Mouse (Mus musculus) CD4-positive naive resting alpha-beta T cell, adult 57 days (primary cell): Measurements from ENCODE around the gene Slc11a1. TPM values are rescaled to one million over a fixed set of nuclear protein-coding genes. Genes with fewer than 3 reads are reported as not detected.

Experiments
- total RNA-seq: library from RNA; stranded (reverse); gene quantifications from one replicate; pipeline ENCODE4 v1.2.4, GENCODE M21; 2023

Gene Slc11a1
- total RNA-seq: 5.3 TPM

GRCm38 (mm10) chr1:74374980-74375379 is at the start of gene Slc11a1:
Gene Slc11a1 (plus strand): TSS chr1:74375195.

DNA sequence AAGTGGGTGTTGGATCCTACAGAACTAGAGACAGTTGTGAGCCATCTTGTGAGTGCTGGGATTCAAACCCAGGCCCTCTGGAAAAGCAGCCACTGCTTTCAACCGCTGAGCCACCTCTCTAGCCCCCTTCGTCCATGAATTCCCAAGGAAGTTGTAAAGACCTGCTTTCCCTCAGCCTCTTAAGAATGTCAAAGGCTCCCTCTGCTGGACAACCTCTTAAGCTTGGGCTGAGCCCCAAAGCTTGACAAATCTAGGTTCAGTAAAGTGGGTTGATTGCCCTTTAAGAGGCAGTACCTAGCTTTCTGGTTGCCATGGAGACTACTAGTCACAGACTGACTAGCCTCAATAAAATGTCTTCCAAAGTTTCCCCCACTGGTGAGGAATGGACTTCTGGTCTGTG is 13.2 kb upstream of the Slc11a1 start, which contains the start of gene Catip:
Gene Catip, plus strand, starts transcription at position 297 of the 400 bp plus-strand sequence.

DNA sequence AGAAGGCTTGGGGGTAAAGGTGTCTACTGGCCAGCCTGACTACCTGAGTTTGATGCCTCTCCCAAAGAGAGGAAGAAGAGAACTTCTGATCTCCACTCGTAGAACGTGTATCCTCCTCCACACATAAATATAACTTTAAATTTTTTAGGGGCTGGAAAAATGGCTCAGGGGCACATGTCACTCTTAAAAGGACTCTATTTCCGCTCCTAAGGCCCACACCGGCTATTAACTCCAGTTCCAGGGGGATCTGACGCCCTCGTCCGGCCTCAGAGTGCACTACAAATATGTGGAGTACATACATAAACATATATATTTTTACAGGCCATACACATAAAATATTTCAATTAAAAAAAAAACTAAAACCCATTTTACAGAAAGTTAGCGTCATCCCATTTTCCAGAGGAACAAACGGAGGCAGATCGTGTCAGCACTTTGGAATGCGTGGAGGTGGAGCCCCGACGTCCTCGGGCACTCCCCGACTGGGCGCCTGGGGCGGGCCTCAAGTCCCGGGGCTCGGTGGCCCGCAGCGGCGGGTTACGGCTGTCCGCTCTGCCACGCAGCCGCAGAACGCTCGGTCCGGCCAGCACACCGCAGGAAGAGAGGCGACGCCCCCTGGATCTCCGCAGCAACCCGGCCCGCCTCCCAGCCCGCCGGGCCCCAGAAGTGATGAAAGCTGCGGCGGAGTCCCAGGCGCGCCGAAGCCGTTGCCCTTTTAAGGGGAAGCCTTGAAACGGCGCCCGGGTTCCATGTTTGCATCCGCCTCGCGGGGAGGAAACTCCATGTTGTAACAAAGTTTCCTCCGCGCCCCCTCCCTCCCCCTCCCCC is 16.1 kb downstream of the Slc11a1 start, which contains the start of gene Ctdsp1:
Gene Ctdsp1, plus strand, starts transcription at position 586 of the 825 bp plus-strand sequence.

DNA sequence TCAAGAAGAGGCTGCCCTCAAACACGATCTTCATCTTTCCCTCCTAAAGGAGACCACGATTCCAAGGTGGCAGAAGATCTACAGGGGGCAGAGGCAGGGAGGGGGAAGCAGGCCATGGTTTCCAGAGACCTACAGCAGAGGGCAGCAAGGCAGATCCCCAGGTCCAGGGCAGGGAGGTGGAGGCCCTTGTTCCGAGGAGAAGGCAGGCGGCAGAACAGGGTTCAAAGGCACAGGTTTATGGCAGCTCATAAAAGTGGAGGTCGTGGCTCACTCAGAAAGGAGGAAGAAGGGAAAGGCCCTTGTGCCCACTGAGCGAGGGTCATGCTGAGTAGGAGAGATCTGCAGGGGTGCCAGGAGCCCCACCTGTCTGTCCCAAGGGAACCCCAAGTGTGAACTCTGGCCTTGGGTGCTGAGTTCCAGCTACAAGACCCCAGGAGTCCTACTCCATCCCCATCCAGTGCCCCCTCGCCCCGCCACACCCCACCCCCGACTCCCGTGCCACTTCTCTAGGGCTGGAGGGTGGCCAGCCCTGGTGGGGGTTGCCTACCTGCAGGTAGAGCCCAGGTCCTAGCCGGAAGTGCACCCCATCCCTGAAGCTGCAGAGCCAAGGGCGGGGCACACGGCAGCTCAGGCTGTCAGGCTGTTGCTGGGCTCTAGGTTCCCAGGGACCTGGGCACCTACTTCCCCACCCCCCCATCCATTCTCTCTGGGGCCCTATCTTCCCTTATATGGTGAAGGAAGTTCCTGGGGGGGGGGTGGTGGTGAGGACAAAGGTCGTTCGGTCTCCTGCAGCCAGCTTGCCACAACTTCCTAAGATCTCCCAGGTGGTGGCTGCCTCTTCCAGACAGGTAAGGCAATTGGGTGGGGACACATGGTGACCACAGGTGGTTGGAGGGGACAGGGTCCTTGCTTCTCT is 33.9 kb downstream of the Slc11a1 start, which contains the start of gene Vil1:
Gene Vil1, plus strand, starts transcription at position 788 of the 916 bp plus-strand sequence.

Other genes starting within 250 kb of the Slc11a1 start
- gene Rufy4, start 249.7 kb upstream of the Slc11a1 start, total RNA-seq: 0.41 TPM
- gene Cxcr2, start 221.2 kb upstream of the Slc11a1 start, total RNA-seq: 1.8 TPM
- not detected for gene Cxcr1, start 180.6 kb upstream of the Slc11a1 start, total RNA-seq
- 366 TPM for gene Arpc2, start 139.1 kb upstream of the Slc11a1 start, total RNA-seq
- gene Gpbar1, start 96.6 kb upstream of the Slc11a1 start, total RNA-seq: 1.7 TPM
- gene Aamp, start 90.5 kb upstream of the Slc11a1 start, total RNA-seq: 169 TPM
- 22.7 TPM for gene Pnkd, start 90.3 kb upstream of the Slc11a1 start, total RNA-seq
- gene Tmbim1, start 69.6 kb upstream of the Slc11a1 start, total RNA-seq: 0.95 TPM
- gene Catip, start 13.1 kb upstream of the Slc11a1 start, total RNA-seq: not detected
- gene Ctdsp1, start 16.3 kb downstream of the Slc11a1 start, total RNA-seq: 105 TPM
- 1.4 TPM for gene Vil1, start 34.2 kb downstream of the Slc11a1 start, total RNA-seq
- gene Cnot9, start 130.9 kb downstream of the Slc11a1 start, total RNA-seq: 26.5 TPM
- not detected for gene Plcd4, start 167.7 kb downstream of the Slc11a1 start, total RNA-seq
- gene Usp37, start 169.1 kb downstream of the Slc11a1 start, total RNA-seq: 28.5 TPM
- gene Zfp142, start 213.1 kb downstream of the Slc11a1 start, total RNA-seq: 51.8 TPM
- 8.1 TPM for gene Bcs1l, start 213.1 kb downstream of the Slc11a1 start, total RNA-seq
- 44.4 TPM for gene Rnf25, start 226.2 kb downstream of the Slc11a1 start, total RNA-seq
- gene Stk36, start 226.2 kb downstream of the Slc11a1 start, total RNA-seq: not detected